Mouse (Mus musculus): Measurements from ENCODE around the gene Sec62.

DNA sequence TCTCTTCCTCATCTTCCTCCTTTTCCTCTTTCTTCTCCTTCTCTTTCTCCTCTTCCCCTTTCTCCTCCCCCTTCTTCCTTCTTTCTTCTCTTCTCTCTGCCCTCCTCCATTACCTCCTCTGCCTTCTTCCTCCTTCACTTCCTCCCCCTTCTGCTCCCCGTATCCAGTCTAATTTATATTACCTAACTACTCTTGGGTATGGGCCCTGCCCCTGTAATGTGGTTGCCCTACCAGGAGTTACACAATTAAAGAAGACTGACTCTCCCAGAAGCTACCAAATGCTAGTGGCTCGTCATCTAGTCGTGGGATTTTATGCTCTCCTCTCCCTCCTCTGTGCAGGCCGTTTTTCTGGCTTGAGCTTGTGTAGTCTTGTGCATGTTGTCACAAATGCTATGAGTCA, 68.0 kb downstream of the Sec62 start:
- TF ChIP-seq POLR2A (IDR thresholded peaks at IDR 0.05; ENCODE audit: control insufficient read depth, extremely low read depth, insufficient read depth, low read length, poor library complexity) (no peak), CTCF (IDR thresholded peaks at IDR 0.05; ENCODE audit: borderline replicate concordance, control insufficient read depth, extremely low read depth, insufficient read depth, low read length, poor library complexity) (no peak)
